Mouse (Mus musculus) right cerebral cortex, postnatal 25 days (tissue): ENCODE measurements at regions not wholly inside any gene's neighbourhood (a gene's known extent, or its start where the extent isn't known, plus 50 kb on each side); places are given as distances from the start of the nearest gene placed in this dataset.

Experiments used
- DNase-seq: peaks from one replicate; pipeline ENCODE4 v3.0.0; 2022

- no peak for DNase-seq
Observed at GRCm38 (mm10) chr9:89788651-89789050, 50.4 kb upstream of the Ankrd34c start.
